Mouse (Mus musculus) testis, adult 2 months (tissue): ENCODE results near the gene Acsm3.

Experiments
- CTCF ChIP-seq: fragments of 200-500 bp; IDR thresholded peaks from 2 replicates; pipeline ENCODE4 v1.5.1; 2012; ENCODE audit warnings: low read depth, mild to moderate bottlenecking, inconsistent platforms, low read length, moderate library complexity; ENCODE audit not compliant: control insufficient read depth, insufficient read depth, insufficient replicate concordance
- POLR2A ChIP-seq: fragments of 200-500 bp; IDR thresholded peaks from 2 replicates; pipeline ENCODE4 v1.6.1; 2012; ENCODE audit warnings: low read depth, mild to moderate bottlenecking, inconsistent platforms, low read length, moderate library complexity; ENCODE audit not compliant: control insufficient read depth

DNA sequence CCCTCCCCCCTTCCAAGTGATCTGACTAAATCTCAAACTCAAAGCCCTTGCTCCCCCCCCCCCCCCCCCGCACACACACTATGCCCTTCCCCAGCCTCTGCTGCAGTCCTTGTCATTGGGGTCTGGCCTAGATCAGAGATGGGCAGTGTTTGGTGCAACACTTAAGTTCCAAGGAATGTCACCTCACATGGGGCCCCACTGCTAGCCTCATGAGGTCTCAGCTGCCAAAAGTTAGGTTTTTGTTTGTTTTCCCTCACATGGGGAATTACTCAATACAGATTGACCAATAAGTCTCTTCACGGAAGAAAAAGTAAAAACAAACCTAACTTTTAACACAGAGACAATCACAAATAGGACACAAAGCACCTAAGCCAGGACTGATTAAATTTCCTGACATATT lies 12.0 kb upstream of the Acsm3 start:
- TF ChIP-seq POLR2A, result no peak
- TF ChIP-seq CTCF, result no peak
